Mouse (Mus musculus): Measurements from ENCODE around the gene Chchd5.

Gene Chchd5

DNA sequence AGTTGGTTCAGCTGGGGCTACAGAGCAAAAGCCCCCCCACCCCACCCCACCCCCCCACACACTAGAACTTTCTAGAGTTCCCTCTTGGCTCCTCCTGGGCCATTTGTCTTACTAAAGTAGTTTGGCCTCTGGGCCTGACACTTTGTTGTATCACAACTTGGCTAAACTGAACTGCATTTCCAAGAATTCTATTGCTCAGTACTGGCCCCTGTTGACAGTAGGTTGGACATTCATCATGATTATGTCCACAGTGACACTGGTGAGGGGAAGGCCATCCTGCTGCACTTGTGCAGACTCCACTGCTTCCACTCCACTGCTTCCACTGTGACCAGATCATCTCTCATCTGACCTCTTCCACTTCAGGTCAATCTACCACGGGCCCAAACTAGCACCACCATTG is 23.3 kb downstream of the Chchd5 start:
- no peak for ATAC-seq (ENCODE audit: low TSS enrichment)

DNA sequence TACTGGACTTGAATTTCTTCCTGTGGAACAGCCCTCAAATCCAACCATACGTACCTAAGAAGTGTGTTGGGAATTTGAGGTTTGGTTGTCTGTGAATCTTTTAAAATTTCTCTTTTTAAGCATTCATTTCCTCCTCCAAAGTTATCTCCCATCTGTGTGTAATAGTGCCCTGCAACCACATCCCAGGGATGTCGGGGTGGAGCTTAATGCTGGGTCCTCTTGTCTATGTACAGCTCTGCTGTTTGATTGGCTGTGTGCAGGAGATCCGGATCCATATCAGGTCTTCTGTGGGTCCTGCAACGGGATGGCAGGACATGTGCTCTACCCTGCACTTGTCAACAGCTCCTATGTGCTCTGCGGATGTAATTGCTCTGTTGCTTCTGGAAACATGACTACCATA is 35.3 kb downstream of the Chchd5 start:
- no peak for ATAC-seq (ENCODE audit: low TSS enrichment)

DNA sequence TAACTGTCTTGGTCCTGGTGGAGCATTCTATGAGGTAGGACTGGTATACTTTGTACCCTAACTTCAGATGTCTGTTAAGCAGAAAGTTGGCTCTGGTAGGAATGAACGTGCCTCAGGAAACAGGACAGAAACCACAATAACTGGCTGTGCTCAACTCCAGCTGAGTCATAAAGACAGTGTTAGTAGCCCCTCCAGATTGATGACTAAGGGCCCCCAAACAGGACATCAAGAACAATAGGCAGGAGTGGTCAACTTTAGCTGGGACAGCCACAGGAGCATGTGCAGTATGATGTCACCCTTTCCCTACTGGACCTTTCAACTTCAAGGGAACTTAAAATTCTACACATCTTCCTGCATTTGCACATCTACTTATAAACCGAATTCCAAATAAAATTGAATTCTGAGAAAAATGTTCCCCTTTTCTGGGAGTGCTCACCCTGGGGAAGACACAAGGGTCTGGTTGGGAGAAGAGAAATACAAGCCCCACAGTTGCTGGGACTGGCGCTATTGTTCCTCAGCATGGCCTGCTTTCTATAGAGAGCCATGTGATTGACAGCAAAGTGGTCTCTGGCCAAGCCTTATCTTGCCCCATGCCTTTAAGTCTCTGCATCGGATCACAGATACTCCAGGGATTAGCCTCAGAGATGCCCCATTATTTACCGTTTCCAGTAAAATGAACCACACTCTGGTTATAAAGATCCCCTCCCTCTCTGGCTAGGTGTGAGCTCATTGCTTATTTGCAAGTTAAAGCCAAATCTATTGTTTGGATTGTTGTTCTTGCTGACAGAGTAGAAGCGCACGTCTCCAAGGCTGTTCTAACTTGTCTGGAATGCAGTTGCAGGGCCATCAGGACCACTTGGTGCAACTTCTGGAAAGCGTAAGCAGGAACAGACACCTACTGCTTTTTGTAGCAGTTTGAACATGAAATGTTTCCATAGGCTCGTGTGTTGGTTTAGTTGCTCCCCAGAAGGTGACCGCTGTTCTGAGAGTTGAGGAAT is 37.3 kb downstream of the Chchd5 start:
- ATAC-seq (ENCODE audit: low TSS enrichment) = no peak

DNA sequence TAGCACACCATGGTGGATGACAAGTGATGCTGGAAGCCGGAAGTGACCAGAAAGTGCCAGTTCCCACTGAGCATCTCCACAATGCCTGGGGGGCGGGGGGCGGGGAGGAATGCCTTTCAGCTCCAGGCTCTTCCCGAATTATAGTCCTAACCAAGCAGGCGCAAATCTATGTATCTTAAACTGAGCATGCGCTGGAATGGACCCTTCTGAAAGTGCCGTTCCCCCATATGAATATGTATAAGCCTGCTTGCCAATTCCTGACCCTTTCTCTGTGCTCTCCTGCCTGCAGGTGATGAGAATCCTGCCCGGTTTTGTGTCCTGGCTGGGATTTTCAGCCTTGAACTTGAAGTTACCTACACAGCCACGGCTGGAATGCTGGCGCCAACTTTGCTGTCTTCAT is 43.9 kb downstream of the Chchd5 start:
- ATAC-seq (ENCODE audit: low TSS enrichment) = no peak

DNA sequence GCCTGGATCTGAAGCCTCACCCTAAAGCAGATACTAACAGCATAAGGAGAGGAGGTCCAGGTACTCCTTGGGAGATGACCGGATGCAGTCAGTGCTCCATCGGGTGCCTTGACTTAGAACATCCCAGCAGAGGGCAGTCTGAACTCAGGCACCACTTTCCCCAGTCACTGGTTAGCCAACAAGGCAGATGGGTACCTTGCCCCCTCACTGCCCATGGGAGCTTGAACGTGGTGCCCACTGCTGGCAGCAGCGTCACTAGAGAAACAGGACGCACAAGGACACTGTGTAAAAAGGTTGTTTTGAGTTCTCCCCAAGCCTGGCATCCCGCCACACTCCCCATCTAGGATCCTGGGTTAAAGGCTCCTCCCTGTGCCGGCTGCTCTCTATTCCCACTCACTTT is 45.0 kb downstream of the Chchd5 start:
- peak; percentile 95 for ATAC-seq (ENCODE audit: low TSS enrichment)

DNA sequence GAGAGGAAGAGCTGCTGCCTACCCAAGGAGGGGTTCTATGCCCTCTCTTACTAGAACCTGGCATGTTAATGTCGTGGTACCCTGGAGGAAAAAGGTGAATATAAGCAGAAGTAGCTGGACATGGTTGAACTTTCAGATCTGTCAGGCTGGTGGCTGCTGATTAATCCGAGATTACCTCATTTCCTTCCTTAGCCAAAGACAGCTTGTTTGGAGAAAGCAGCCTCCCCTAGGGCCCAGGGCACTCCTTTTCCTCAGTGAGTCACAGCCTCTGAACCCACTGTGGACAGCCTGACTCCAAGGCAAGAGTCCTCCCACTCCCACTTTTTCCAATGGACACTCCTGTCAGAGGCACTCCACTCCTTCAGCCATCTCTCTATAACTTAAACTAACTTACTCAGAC is 46.1 kb downstream of the Chchd5 start:
- no peak for ATAC-seq (ENCODE audit: low TSS enrichment)

DNA sequence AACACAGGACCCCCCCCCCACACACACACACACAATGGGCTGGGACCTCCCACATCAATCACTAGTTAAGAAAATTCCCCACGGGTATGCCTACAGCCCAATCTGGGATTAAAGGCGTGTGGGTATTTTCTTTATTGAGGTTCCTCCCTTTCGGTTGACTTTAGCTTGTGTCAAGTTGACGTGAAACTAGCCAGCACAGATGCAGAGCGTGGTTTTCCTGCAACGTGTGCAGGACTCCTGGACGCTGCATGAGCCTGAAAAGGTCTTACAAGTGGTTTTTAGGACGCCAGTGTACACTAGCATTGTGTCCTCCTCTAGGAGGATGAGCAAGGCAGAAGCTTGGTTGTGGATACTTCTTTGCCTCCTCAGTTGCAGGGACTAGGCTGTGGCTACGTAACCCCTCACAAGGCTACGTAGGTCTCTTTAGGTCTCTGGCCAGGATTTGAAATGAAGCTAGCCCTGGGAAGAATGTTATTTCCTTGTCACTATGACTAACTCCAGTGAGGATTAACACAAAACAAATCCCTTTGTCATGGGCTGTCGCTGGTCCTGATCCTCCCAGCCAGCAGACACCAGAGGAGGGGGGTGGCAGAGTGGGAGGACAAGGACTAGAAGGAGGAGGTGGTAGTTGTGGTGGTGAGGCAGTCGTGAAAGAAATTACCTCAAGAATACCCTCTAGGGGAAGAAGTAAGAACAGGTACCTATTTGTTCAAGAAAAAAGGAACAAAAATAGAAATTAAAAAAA is 47.3 kb downstream of the Chchd5 start:
- ATAC-seq (ENCODE audit: low TSS enrichment) = no peak

DNA sequence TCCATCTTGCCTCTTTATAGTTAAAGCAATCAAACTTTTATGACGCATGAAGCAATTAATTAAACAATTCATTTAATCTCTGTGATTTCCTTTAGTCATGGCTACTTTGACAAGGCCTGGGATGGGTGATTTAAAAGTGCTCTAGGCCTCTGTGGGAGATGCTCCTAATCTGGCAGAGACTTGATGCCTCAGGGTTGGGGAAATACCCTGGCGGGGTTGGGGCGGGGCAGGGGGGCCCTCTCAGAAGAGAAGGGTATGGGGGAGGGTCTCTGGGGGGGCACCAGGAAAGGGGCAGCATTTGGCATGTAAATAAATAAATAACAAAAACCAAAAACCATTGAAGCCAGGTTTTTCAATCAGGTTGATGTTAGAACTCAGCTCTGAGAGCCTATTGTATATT is 48.2 kb downstream of the Chchd5 start:
- no peak for ATAC-seq (ENCODE audit: low TSS enrichment)

DNA sequence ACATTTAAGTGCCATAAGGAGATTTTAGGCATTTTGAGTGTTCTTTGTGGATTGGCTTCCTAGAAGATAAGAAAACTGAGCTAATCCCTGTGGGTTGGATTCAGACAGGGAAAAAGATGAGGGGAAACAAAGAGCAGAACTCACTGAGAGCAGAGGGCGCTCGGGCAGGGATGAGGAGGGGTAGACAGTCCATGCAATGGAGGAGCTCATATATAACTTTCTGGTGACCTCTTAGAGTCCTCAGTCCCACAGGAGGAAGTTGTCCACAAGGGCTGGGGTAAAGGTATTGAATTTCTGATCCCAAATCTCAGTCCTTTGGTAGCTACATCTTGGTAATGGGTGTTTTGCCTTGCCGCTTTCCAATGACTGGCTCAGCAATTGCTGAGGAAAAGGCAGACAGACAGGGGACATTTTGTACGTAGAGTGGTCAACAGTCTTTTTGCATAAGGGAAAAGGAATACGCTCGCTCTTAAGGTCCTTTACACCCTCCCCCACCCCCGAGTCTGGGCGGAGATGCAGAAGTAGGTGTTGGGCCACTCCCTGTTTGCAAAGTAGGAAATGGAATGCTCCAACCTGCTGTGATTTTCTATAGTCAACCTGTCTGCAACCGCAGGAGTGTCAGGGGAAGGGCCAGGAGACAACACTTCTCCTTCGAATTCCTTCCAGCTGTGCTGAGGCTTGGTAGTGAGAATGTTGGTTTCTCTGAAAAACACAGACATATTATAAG is 48.8 kb downstream of the Chchd5 start:
- ATAC-seq (ENCODE audit: low TSS enrichment) = no peak

DNA sequence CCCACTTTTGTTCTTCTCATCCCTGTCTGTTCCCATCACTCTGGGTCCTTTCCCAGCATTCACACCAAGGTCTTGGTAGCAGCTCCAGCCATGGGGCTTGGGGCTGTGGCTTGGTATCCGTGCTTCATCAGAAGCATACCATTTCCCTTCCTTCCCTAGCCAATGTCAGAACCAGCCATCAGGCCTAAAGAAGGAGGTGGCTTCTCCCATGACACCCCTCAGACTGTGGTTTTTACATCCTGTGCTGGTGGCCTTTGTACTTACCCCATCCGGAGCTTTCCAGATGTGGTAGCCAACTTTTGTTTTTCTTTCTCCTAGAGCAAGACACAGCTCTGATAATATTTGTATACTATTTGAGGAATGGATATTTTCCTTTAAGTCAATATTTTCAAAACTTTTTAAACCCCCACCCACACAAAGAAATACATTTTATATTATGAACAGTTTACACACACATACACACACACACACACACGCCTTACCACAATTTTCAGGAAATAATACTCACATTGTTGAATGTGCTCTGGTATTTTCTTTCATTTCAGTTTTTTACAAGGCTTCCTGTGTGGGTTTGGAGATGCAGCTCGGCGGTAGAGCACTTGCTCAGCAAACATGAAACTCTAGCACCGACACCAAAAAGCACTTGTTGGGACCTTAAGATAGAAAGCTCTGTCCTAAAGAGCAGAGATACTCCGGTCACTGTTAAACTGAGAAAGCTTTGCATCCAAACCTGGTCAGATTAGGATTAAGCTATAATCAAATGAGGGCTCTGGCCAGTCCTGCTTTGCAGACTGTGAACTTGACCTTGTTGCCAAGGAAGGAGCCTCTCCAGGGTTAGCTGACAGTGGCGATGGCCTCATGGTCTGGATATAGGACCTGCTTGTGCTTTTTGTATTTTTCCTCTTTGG is 50.7 kb downstream of the Chchd5 start:
- no peak for ATAC-seq (ENCODE audit: low TSS enrichment)

DNA sequence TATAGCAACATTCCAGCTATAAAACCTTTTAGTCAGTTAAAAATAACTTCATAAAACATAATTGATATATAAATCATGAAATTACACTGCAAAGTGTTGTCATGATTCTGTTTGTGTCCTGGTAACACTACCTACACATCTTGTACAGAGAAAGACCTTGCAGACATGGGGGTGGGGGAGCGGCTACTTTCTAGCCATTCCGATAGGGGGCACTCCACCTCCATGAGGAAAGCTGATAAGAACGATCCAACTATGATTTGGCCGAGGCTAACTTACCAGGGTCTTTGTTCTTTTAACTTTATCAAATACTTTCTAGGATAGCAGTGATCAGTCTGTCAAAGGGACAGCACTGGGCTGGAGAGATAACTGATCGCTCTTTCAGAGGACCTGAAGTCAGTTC is 52.0 kb downstream of the Chchd5 start:
- ATAC-seq (ENCODE audit: low TSS enrichment) = no peak

DNA sequence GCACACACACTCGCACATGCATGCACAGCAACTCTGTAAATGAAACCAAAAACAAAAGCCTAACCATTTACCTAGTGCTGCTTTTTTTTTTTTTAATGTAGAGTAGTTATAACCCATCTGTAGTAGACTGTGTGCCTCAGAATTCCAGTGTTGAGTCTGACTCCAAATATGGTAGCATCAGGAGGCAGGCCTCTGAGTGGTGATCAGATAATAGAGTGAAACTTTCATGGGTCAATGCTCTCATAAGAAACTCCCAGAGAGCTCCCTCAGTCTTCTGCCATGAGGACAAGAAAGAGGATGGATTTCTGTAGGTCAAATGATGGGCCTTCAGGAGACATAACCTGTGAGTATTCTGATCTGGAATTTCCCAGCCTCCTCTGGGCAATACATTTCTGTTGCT is 52.9 kb downstream of the Chchd5 start:
- no peak for ATAC-seq (ENCODE audit: low TSS enrichment)

DNA sequence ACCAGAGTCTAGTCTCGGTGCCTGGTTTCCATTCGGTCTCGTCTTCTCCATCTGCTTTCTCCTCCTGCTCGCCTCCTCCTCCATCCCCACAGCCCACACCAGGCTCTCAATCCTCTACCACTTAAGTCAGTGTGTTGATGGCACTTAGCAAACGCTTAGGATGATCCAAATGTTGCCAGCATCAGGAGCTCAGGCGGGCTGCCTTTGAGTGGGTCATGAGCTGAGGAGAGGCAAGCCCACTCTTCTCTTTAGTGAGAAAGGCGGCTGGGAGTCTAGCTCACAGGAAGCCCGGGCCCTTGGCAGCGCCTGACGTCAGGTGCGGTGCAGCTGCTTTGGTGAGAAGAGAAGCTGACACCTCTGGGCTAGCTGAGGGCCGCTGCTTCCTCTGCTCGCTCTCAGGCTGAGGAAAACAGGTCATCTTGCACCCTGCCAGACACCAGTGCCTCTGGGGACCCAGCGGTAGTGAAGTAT is 54.1 kb downstream of the Chchd5 start:
- peak; percentile 88 for ATAC-seq (ENCODE audit: low TSS enrichment)

Measured in frontal cortex, adult (tissue).